Comparison of ENCODE assay signal across 27 mouse cellular contexts in genomic region chr15:84551065-84551464, GRCm38 (mm10). TPM values are rescaled to one million over a fixed set of nuclear protein-coding genes. Genes with fewer than 3 reads are reported as not detected.
A peak's percentile ranks its signal among the peaks of the same experiment; 100 is the strongest.
DNase-seq lines count a peak whose midpoint lies in the region; ATAC-seq lines count a peak whose summit lies in the region.
"Had no signal": no experiment of that assay in that cellular context is flagged by ENCODE, and none has a peak within 500 bp of the region (broad histone marks: within the 10 kb centered on the region; RNA-seq: fewer than 3 reads in every experiment).

No protein-coding gene starts in this region.

- H3K4me2 ChIP-seq in forebrain, embryonic 12.5 days = no peak overlapping the region
- no peak overlapping the region for H3K4me2 ChIP-seq in intestine, embryonic 15.5 days (replicated peaks)
- H3K4me2 ChIP-seq: embryonic facial prominence, embryonic 13.5 days; forebrain, embryonic 13.5 days; heart, embryonic 11.5 days; hindbrain, embryonic 13.5 days had no signal

- H3K27me3 ChIP-seq in forebrain, embryonic 12.5 days = no peaks in the 10 kb centered on the region
- no peaks in the 10 kb centered on the region for H3K27me3 ChIP-seq in intestine, embryonic 15.5 days (replicated peaks)
- H3K27me3 ChIP-seq: embryonic facial prominence, embryonic 13.5 days; forebrain, embryonic 13.5 days; hindbrain, embryonic 13.5 days had no signal

- H3K36me3 ChIP-seq in forebrain, embryonic 12.5 days (replicated peaks) = peaks cover 33% of the 10 kb centered on the region
- 0 out of 2 replicates have a peak, but pooled peaks cover 3% of the 10 kb centered on the region for H3K36me3 ChIP-seq in intestine, embryonic 15.5 days

- no peaks in the 10 kb centered on the region for H3K9me3 ChIP-seq in forebrain, embryonic 12.5 days
- H3K9me3 ChIP-seq in intestine, embryonic 15.5 days = no peaks in the 10 kb centered on the region
- H3K9me3 ChIP-seq: embryonic facial prominence, embryonic 13.5 days; hindbrain, embryonic 13.5 days had no signal

- no peak overlapping the region for H3K9ac ChIP-seq in forebrain, embryonic 12.5 days
- H3K9ac ChIP-seq in intestine, embryonic 15.5 days = no peak overlapping the region
- H3K9ac ChIP-seq: embryonic facial prominence, embryonic 13.5 days; forebrain, embryonic 13.5 days; hindbrain, embryonic 13.5 days had no signal

- DNase-seq in 416B (ENCODE audit: low read depth) (peak; percentile 58), R1 (ENCODE audit: low read depth, low spot score) (peak; percentile 13)
- DNase-seq in induced T-regulatory cell, adult 2 months (ENCODE audit: low read depth) = peak; percentile 24
- DNase-seq in embryo, embryonic 9.5 days (ENCODE audit: extremely low spot score) = no peak
- DNase-seq in kidney, postnatal 25 days = no peak
- DNase-seq: adrenal gland, postnatal 10 days; adrenal gland, postnatal 36 days; cerebellum, adult 18-20 months; cerebellum, adult 9-10 months; cerebellum, postnatal 25 days; gastrocnemius, postnatal 10 days; gastrocnemius, postnatal 36 days; heart, adult 11 months; heart, postnatal 36 days had no signal

- peak; percentile 30 for ATAC-seq in neutrophil, adult 5-6 weeks (ENCODE audit: extremely low read depth, insufficient number of reproducible peaks, low FRiP score, poor library complexity, severe bottlenecking)
- no peak for ATAC-seq in forebrain, embryonic 12.5 days (ENCODE audit: low FRiP score)
- no peak for ATAC-seq in intestine, embryonic 15.5 days
- ATAC-seq: forebrain, embryonic 13.5 days; forebrain, embryonic 16.5 days; hindbrain, embryonic 16.5 days; inflammation-experienced regulatory T-cells, adult 6 months; intestine, postnatal 0 days had no signal

- H3K4me1 ChIP-seq in forebrain, embryonic 12.5 days = peaks cover 25% of the 10 kb centered on the region
- H3K4me1 ChIP-seq in intestine, embryonic 15.5 days (replicated peaks) = no peaks in the 10 kb centered on the region
- H3K4me1 ChIP-seq: embryonic facial prominence, embryonic 13.5 days had no signal

- no peak overlapping the region for H3K27ac ChIP-seq in forebrain, embryonic 12.5 days
- H3K27ac ChIP-seq in intestine, embryonic 15.5 days = no peak overlapping the region
- H3K27ac ChIP-seq: embryonic facial prominence, embryonic 13.5 days; forebrain, embryonic 13.5 days; hindbrain, embryonic 10.5 days; hindbrain, embryonic 13.5 days had no signal

- H3K4me3 ChIP-seq in forebrain, embryonic 12.5 days (replicated peaks) = no peak overlapping the region
- H3K4me3 ChIP-seq in intestine, embryonic 15.5 days (replicated peaks) = no peak overlapping the region
- H3K4me3 ChIP-seq: embryonic facial prominence, embryonic 13.5 days; erythroblast, embryonic 14.5 days; forebrain, embryonic 13.5 days; hindbrain, embryonic 10.5 days; hindbrain, embryonic 13.5 days had no signal

- 87% methylated on average over 4 of the region's 4 CpGs for WGBS in forebrain, embryonic 12.5 days
- WGBS in intestine, embryonic 15.5 days = 69% methylated on average over 4 of the region's 4 CpGs

RNA-seq across cellular contexts. Expression of gene Rtl6, which starts 6.6 kb away (rescaled TPM):
- total RNA-seq in neutrophil, adult 5-6 weeks (2017) = 6.4 and 6.6 TPM in 2 replicates
- polyA plus RNA-seq in forebrain, embryonic 12.5 days (2016; fragmentation: Nextera tagmentation; extraction: Ambion mirVana) = 48.8 and 56.2 TPM in 2 replicates
- polyA plus RNA-seq in intestine, embryonic 15.5 days (2015; fragmentation: Nextera tagmentation; extraction: Ambion mirVana) = 10.1 and 10.3 TPM in 2 replicates
- polyA plus RNA-seq: erythroblast, embryonic 14.5 days had no signal

Comparison
In these comparisons a context has a peak if more than half of its experiments do, and no peak if none do; other contexts are left out.
1. DNase-seq: peak in 416B (single experiment), R1 (single experiment) and induced T-regulatory cell, adult 2 months (single experiment); none in embryo, embryonic 9.5 days (single experiment) and kidney, postnatal 25 days (0 of 2).